Mouse (Mus musculus): ENCODE data around the gene Stoml2.
"Not testable (repeated sequence)": the region's sequence is repeated elsewhere in the genome, so short reads cannot be mapped to it uniquely, and the experiment has no call there.

Gene Stoml2

DNA sequence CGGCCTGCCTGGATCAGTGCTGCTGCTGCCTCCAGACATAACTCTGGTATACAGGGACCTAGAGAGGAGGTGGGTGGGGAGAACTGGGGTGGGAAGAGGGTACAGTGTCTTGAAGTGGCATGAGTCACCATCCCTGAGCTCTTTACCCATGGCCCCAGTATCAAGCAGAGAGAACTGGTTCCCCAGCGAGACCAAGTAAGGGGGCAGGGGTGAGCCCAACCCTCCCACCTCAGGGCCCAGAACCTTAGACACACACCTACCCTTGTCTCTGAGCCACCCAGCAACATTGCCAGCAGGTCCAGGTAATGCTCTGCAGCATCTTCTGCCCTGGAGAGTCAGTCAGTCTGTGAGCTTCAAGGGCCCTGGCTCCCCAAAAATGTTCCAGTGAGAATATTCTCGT, 26.6 kb downstream of the Stoml2 start:
- no peak for DNase-seq (ENCODE audit: low read depth, low spot score)

DNA sequence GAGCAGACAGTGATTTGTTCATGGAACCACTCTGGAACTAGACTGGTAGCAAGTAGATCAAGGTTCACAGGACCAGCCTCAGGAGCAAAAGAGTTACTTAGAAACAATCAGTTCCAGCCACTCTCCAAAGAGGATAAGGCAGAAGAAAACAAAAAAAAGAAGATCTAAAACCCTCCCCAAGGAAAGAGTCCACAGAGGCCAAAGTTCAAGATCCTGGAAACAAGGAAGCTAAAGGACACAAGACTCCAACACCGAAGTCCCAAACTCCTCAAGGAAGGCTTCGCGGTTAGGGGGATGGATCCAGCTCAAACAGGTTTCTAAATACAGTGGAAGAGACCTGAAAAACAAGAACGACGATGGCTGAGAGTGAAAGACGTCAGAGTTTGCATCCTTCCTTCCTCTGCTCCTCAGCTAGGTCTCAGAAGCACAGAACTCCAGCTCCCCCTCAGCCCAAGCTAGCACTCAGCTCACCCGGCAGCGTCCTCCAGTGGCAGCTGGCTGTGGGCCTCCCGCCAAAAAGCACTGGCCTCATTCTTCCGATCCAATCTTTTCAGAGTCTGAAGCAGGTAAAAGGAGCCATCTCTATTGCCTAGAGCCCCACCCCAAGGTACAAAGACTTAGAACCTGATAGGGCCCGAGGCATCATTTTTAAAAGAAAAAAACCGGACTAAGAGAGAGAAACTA, 28.6 kb downstream of the Stoml2 start:
- no peak for DNase-seq (ENCODE audit: low read depth, low spot score)

DNA sequence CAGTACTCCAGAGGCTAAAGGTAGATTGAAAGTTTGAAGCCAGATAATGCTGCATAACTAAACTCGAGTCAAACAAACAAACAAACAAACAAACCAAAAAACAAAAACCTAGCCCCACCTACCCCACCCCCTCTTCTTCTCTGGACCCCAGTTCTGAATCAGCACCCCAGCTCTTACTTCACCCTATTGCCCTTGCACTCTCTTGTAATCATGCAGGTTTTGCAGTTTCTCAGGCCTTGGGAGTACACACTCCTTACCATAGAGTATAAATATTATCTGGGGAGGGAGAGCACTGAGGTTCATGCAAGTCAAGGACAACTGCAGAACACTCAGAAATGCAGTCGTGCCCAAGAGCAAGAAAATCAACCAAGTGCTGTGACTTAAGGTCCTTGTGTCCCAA, 30.2 kb downstream of the Stoml2 start:
- DNase-seq (ENCODE audit: low read depth, low spot score) = no peak

DNA sequence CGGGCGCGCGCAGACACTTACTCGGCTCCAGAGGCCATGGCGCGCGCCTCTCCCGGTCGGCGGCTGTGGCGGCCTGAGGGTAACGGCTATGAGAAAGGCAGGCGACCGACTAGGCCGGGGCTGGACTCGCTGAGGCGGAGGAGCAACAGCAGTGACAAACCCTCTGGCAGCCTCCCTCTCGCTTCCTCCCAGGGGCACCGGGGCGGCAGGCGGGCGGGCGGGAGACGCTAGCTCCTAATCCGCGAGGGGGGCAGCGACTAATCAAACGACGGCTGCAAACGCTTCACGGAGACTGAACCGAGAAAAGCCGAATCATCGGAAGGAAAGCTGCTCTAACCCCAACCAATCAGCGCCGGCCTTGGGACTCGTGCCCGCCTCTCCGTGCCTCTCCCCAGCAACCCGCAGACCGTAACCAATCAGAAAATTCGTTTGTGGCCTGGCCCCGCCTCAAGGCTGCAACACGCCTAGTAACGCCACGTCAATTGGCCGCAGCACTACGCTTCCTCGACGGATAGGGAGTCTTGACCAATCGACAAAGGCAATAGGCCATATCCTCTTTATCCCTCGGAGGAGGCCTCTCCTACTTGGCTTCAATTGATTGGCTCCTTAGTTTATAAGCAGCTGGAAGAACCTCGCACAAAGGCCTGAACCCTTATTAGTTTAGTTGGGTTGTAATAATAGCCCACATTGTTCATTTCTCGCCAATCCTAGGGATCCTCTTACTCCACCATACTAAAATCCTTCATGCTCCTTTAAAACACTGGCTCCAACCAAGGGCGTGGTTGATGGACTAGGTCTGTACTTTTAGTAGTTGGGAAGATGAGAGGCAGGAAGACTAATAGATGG, 31.1 kb downstream of the Stoml2 start, which contains the start of gene Vcp:
Gene Vcp, minus strand, starts transcription at position 367 of the 846 bp plus-strand sequence.
- DNase-seq (ENCODE audit: low read depth, low spot score) = peak; percentile 94

DNA sequence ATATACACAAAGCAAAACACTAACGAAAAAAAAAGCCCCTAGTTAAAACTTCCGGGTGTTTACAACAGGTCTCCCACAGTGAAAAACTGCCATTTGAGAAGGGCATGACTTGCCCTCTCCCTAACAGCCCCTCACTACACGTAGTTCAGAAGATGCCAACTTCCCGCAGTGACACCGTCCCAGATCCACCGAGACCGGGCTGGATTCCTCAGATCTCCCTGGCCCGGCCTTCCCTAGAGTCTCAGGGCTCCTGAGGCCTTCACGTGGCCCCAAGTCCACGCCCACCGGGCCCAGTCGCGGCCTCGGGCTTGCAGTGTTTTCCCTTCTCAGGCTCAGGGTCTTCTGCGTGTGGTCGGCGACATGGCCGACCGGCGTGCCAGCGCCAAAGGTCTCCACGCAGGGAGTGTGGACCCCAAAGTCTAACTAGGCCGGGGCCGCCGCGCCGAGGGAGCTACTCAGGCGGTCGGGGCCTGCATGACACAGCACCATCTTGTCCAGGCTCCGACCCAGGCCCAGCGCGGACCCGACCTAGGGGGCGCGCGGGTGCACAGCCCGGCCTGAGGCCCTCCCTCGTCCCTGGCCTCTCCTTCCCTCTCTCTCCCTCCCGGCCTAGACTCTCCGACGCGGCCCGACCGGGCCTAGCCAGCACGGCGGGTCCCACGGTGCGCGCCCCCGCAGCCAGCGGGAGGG, 31.9 kb downstream of the Stoml2 start:
- peak; percentile 61 for DNase-seq (ENCODE audit: low read depth, low spot score)

DNA sequence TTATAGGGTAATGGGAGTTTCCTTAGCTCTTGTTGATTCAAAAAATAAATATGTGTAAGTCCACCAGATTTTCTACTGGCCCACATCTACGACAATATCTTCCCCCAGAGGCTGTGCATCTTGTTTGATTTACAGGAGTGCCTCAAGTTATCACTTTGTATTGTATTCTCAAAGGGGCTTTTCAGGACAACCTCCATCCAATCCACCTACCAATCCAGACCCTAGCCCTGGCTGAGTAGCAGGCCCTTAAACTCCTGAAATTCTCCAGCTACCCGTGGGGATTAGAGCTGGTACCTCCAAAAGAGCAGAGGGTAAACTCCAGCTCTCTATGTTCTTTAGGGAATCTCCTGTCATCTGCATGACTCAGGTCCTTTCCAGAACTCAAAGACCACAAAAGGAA, 33.5 kb downstream of the Stoml2 start:
- DNase-seq (ENCODE audit: low read depth, low spot score) = no peak

DNA sequence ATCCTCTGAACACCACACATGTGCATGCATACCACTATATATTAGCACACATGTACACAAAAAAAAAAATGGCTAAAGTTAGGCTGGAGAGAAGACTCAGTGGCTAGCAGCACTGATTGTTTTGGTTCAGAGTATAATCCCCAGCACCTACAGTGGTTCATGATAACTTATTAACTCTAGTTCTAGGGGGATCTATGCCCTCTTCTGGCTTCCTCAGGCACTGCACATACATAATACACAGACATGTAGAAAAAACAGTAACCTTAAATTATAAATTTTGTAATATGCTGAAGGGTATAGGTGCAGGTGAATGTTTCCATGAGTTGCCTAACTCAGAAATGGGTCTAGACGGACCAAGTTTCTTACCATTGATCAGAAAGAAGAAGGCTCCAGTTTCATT, 43.2 kb downstream of the Stoml2 start:
- no peak for DNase-seq (ENCODE audit: low read depth, low spot score)

DNA sequence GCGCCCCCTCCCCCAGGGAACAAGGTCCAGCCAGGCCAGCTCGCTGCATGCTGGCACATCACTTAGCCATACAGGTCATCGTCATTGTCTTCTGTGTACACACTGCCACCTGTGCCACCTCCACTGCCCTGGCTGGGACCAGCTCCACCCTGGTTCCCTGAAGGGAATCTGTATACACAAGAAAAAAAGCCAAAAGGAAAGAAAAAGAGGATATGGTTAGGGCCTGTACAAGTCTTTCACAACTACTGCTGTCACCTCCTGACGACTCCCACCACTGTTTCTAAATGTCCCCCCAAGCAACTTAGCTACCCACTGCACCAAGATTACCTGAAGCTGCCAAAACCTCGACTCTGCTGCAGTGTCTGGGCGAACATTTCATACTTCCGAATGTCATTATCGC, 51.0 kb downstream of the Stoml2 start:
- DNase-seq (ENCODE audit: low read depth, low spot score) = not testable (repeated sequence)

DNA sequence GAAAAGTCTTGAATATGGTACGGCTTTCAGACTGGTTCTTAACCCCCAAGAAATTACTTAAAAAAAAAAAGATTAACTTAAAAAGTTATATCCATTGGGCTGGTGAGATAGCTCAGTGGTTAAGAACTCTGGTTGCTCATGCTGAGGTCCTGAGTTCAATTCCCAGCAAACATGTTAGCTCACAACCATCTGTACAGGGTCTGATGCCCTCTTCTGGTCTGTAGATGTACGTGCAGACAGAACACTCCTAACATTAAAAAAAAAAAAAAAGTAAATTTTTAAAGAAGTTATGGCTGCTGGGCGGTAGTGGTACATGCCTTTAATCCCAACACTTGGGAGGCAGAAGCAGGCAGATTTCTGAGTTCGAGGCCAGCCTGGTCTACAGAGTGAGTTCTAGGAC, 53.4 kb downstream of the Stoml2 start:
- no peak for DNase-seq (ENCODE audit: low read depth, low spot score)

Data from embryo, embryonic 11.5 days (tissue).